Mouse (Mus musculus) thymus, postnatal 4 days (tissue): ENCODE measurements at regions not wholly inside any gene's neighbourhood (a gene's known extent, or its start where the extent isn't known, plus 50 kb on each side); places are given as distances from the start of the nearest gene placed in this dataset.
"Not testable (repeated sequence)": the region's sequence is repeated elsewhere in the genome, so short reads cannot be mapped to it uniquely, and the experiment has no call there.

Experiments used
- DNase-seq: peaks from one replicate; pipeline ENCODE4 v3.0.0; 2021

- peak; percentile 51 for DNase-seq
Observed at GRCm38 (mm10) chr3:126011269-126011668, 72.8 kb upstream of the Ugt8a start.

DNA sequence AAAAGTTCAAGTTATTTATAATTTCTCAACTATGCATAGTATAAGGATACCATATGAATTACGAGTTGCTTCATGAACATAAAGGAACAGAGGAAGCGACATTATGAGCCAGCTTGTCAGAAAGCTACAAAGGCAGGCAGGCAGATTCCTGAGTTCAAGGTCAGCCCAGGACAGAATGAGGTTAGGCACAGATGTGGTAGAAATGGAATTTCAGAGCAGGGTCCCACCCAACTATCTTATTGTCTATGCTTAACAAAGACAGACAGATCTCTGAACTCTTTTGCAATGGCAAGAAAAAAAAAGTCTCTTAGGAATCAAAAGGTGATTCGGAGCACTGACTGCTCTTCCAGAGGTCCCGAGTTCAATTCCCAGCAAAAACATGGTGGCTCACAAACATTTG is 77.7 kb upstream of the Ugt8a start:
- DNase-seq = no peak

GRCm38 (mm10) chr3:126044327-126044726 is 105.9 kb upstream of the Ugt8a start:
- DNase-seq = peak; percentile 7

- DNase-seq = no peak
Observed at GRCm38 (mm10) chr3:126044861-126045260, 106.4 kb upstream of the Ugt8a start.

- peak; percentile 13 for DNase-seq
Observed at GRCm38 (mm10) chr3:126045992-126046786, 107.8 kb upstream of the Ugt8a start.

- no peak for DNase-seq
Observed at GRCm38 (mm10) chr3:126058585-126058984, 120.2 kb upstream of the Ugt8a start.

GRCm38 (mm10) chr3:126105086-126105485 is 166.7 kb upstream of the Ugt8a start:
- no peak for DNase-seq

DNA sequence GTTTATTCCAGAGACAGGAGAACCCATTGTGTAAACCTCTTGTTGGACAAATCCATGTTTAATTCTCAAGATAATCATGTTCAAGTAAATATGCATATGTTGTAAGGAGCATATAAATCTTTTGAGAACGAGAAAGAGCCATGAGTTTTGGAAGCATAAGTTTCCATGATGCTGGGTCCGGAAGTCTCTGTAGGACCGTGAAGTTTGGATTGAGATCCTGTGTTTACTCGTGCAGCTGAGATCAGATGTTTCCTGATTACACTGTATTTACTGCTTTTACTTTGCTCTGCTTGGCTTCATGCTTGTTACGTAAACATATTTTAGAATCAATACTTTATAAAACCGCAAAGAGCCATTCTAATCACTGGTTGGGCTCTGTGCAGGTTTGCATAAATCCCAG is 171.0 kb upstream of the Ugt8a start:
- DNase-seq = no peak

DNA sequence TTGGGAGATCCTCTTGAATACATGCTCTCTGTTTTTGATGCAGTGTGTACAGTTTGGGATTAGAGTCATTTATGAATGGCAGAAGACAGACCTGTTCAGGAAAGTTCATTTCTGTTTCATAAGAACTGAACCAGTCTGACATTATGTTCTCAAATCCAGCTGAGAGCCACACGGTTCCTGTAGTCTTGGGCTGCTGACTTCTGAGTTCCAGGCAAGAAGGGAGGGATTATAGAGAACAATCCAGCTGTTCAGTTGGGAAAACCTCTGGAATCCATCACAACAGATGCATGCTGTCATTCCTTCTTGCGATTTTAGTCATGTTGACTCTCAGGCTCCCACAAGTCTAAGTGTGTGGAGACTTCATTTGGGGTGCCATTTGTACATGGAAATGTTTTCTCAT is 179.4 kb upstream of the Ugt8a start:
- no peak for DNase-seq

DNA sequence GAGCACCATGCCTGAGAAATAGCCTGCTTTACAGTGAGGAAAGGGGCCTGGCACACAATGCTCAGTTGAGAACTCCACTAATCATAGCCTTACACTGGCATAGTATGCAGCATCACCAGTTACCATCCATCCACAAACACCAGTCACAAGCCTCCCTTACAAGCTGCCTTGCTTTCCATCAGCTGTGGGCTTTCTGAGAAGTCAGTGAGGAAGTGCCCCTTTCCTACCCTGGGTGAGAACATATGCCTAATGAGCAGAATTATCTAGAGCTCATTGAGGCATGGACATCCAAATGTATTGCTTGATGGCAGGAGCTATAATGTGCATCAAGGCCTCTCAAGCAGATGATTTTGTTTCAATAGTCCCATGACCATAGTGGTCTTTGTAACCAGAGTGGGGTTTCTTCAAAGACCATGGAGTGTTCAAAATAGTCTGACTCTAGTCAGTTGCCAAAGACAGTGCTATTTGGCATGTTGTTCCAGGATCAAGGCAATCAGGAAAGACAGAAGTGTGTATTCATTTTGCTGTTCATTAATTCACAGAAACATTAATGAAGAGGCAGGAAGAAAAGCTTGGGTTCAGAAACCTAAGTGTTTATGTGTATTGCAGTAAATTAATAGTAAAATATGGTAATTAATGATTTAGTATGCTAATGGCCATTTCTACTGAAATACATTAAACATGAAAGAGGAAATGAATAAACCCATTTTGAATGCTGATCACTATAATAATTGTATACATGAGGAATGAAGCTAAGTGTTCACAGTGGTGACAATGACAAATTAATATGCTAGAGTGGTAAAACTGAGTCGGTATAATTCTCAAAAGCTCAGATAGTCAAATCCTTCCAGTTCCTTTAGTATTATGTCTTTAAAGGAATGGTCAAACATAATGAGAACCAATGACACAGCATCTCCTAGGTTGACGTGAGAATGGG is 184.2 kb upstream of the Ugt8a start:
- DNase-seq = no peak

DNA sequence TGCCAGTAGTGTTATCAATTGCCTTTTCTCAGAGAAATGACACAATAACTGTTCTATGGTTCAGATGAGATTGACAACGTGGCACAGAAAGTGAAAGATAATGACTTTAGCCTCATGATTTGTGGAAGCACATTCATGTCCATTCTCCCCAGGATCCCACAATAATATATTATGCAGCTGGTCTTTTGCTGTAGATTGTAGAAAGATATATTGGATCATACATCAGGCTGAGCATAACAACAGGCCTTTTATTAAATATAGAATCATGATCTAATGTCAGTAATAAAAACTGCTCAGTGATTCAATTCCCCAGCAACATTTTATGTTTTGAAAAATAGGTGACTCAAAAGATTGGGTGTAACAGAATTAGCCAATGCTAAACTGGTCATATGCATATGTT is 196.9 kb upstream of the Arsj start:
- no peak for DNase-seq

GRCm38 (mm10) chr3:126209024-126209423 is 154.5 kb upstream of the Arsj start:
- no peak for DNase-seq

- DNase-seq = no peak
Observed at GRCm38 (mm10) chr3:126210226-126210625, 153.3 kb upstream of the Arsj start.

GRCm38 (mm10) chr3:126227575-126227974 is 135.9 kb upstream of the Arsj start:
- DNase-seq = no peak

- DNase-seq = no peak
Observed at GRCm38 (mm10) chr3:126245834-126246233, 117.7 kb upstream of the Arsj start.

GRCm38 (mm10) chr3:126261270-126261669 is 102.2 kb upstream of the Arsj start:
- no peak for DNase-seq

DNA sequence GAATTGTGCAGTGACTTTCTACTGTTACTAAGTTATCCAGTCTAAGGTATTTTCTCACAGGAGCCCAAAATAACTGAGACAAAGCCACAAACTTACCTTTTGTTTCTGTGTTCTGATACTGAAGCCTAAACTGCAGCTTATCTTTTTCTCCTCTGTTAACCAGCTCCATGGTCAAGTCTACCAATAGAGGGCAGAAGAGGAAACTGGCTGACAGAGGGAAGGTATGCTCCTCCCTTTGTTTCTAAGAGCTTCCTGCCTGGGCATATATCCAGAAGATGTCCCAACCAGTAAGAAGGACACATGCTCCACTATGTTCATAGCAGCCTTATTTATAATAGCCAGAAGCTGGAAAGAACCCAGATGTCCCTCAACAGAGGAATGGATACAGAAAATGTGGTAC is 91.5 kb upstream of the Arsj start:
- DNase-seq = not testable (repeated sequence)

DNA sequence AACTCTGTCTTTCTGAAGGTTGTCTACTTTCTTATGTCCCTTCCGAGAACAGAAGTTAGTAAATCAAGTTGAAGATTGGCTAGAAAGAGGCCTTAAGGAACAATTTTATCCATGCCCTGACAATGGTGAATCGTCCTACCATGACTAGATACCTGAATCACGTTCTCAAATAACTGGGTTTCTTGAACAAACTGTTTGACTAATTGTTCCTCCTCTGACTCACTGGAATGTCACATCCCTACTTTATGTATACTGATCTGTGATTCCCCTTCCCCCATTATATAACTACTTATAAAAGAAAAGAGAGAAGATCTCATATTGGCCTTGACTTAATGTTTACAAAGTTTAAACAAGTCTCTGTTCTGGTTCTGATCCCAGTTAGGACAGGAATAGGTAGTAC is 89.9 kb upstream of the Arsj start:
- DNase-seq = no peak

GRCm38 (mm10) chr3:126276008-126276700 is 87.3 kb upstream of the Arsj start:
- DNase-seq = no peak

- DNase-seq = no peak
Observed at GRCm38 (mm10) chr3:126284294-126285090, 79.0 kb upstream of the Arsj start.

DNA sequence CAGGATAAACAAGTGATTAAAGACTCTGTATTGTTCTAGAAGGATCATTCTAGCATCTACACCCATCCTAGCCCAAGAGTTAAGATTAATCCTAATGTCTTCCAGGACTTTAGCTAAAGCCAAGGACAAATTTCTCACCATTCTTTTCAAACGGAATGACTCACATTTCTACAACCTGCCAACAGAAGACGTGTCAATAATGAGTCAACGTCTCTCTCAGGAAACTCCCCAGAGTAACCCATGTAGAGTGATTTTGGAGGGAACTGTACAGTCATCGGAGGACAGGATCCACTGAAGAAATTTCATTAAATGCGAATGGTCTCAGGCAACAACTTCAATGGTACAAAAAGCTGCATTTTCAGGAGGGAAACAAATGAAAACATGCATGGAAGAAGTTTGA is 71.2 kb upstream of the Arsj start:
- no peak for DNase-seq

DNA sequence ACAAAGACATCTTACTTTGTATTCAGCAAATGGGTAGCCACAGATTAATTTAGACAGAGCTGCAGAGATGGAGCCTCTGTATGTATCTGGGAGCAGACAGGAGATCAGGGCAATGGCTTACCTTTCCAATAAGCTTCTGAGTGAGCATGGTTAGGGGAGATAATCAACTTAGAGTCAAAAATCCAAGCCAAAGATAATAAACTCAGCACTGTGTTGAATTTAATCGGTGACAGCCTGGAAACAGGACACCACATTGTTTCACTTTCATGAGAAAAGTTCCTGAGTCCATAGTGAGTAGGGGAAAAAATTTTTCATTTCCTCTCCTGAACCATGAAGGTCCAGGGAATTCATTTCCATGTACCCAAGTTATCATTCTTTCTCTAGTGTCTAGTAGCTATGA is 70.7 kb upstream of the Arsj start:
- no peak for DNase-seq

DNA sequence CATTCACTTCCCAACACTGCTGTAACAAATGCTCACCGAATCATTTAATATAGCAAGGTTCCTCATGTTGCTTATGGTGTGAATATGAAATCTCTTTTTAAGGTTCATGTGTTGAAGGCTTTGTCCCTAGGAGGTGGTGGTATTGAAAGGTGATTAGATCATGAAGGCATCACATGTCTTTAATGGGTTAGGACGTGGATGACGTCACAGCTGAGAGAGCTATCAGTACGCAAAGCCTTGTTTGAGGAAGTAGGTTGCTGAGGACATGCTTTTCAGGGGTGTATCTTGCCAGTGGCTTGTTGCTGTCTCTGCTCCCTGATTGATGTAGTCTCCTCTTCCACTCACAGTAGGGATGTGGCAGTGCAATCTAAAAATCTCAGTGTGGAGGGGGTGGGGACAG is 69.8 kb upstream of the Arsj start:
- no peak for DNase-seq
